Mouse (Mus musculus) liver, postnatal 0 days (tissue): ENCODE results near the gene Lin37.

Experiments
- CTCF ChIP-seq: sonication (generic); IDR thresholded peaks from 2 replicates; pipeline ENCODE4 v1.5.1; 2016; ENCODE audit warnings: antibody characterized with exemption, low read depth
- EP300 ChIP-seq: IDR thresholded peaks from 2 replicates; pipeline ENCODE4 v1.6.1; 2016; ENCODE audit warnings: antibody characterized with exemption, low read depth, mild to moderate bottlenecking

DNA sequence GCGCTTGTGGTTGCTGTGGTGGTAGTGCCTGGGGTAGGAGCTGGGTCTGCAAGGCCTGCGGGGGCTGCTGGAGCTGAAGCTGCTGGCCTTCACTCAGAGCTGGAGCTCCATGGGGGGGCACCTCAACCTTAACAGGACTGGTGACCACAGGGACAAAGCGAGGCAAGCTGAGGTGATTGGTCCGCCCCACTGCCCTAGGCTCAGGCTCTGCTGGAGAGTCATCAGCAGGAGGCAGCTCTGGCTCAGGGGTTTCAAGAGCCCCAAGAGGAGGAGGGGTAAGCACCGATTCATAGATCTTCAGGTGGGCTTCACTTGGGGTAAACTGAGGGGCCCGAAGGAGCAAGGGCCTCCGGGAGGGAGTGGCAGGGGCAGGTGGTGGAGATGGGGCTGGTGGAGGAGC, 25.5 kb upstream of the Lin37 start:
- TF ChIP-seq CTCF (no peak), EP300 (no peak)
